Mouse (Mus musculus): ENCODE measurements around the gene Cct4. TPM values are rescaled to one million over a fixed set of nuclear protein-coding genes. Genes with fewer than 3 reads are reported as not detected.

Gene Cct4
- polyA plus RNA-seq, 1 experiment = 144 TPM

DNA sequence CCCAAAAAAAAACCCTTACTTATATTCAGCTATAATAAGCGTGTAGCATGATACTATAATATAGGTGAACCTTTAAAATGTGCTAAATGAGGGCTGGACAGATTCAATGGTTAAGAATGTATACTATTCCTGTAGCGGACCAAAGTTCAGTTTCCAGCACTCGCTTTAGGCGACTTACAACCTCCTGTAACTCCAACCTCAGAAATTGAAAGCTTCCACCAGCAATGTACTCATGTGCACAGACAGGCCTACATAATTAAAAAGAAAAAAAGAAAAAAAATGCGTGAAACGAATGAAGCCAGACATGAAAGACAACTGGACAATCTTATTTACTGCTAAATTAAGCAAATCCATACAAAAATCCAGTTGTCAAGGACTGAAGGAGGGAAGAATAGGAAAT, 7.5 kb upstream of the Cct4 start:
- H3K36me3 ChIP-seq (ENCODE audit: control insufficient read depth, insufficient read depth) = peaks cover 13% of the 10 kb centered on the region
- no peaks in the 10 kb centered on the region for H3K27me3 ChIP-seq (ENCODE audit: control insufficient read depth, insufficient read depth, insufficient read length)
- H3K79me2 ChIP-seq (ENCODE audit: control insufficient read depth, insufficient read depth) = peaks cover 41% of the 10 kb centered on the region
- TF ChIP-seq MYOD1 (IDR thresholded peaks at IDR 0.05; ENCODE audit: control insufficient read depth, insufficient read length, low read depth) (no peak), MAX (IDR thresholded peaks at IDR 0.05) (no peak), FOSL1 (IDR thresholded peaks at IDR 0.05; ENCODE audit: insufficient read depth, low read length, poor library complexity, severe bottlenecking) (no peak), MYOG (IDR thresholded peaks at IDR 0.05; ENCODE audit: control insufficient read depth, extremely low read depth, insufficient read length) (no peak), USF1 (IDR thresholded peaks at IDR 0.05; ENCODE audit: low read depth) (no peak), CEBPB (IDR thresholded peaks at IDR 0.05; ENCODE audit: low read depth) (no peak), CTCF (IDR thresholded peaks at IDR 0.05; ENCODE audit: control insufficient read depth, insufficient read depth, insufficient read length) (no peak)
- H3K79me3 ChIP-seq (ENCODE audit: low read depth) = peaks cover 36% of the 10 kb centered on the region
- no peak overlapping the region for H3ac ChIP-seq (ENCODE audit: control insufficient read depth, insufficient read length, low read depth)
- H3K4me3 ChIP-seq (ENCODE audit: insufficient read depth, poor library complexity, severe bottlenecking) = no peak overlapping the region

DNA sequence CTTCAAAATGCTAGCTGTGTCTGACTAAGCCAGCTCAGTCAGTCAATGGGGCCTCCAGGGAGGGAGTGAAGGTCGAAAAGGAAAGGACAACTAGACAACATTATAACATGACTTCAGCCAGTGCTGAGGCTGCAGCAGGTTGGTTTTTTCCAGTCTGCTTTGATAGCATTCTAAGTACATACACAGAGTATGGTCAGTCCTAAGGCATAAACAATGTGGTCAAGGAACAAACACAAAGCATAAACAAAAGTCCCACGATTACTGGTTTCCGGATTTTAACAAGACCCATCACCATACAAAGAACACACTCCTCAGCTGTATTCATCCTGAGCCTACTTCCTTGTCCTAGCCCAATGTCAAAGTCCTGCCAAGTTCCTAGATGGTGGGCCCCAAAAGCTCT, 4.8 kb upstream of the Cct4 start:
- H3ac ChIP-seq (ENCODE audit: control insufficient read depth, insufficient read length, low read depth) = no peak overlapping the region
- H3K36me3 ChIP-seq (ENCODE audit: control insufficient read depth, insufficient read depth) = no peaks in the 10 kb centered on the region
- no peak for TF ChIP-seq MYOG (IDR thresholded peaks at IDR 0.05; ENCODE audit: control insufficient read depth, extremely low read depth, insufficient read length)
- TF ChIP-seq CTCF (IDR thresholded peaks at IDR 0.05; ENCODE audit: control insufficient read depth, insufficient read depth, insufficient read length) = no peak
- no peak for TF ChIP-seq FOSL1 (IDR thresholded peaks at IDR 0.05; ENCODE audit: insufficient read depth, low read length, poor library complexity, severe bottlenecking)
- peaks cover 11% of the 10 kb centered on the region for H3K79me3 ChIP-seq (ENCODE audit: low read depth)
- H3K4me3 ChIP-seq (ENCODE audit: insufficient read depth, poor library complexity, severe bottlenecking) = no peak overlapping the region
- H3K79me2 ChIP-seq (ENCODE audit: control insufficient read depth, insufficient read depth) = peaks cover 16% of the 10 kb centered on the region
- no peaks in the 10 kb centered on the region for H3K27me3 ChIP-seq (ENCODE audit: control insufficient read depth, insufficient read depth, insufficient read length)

DNA sequence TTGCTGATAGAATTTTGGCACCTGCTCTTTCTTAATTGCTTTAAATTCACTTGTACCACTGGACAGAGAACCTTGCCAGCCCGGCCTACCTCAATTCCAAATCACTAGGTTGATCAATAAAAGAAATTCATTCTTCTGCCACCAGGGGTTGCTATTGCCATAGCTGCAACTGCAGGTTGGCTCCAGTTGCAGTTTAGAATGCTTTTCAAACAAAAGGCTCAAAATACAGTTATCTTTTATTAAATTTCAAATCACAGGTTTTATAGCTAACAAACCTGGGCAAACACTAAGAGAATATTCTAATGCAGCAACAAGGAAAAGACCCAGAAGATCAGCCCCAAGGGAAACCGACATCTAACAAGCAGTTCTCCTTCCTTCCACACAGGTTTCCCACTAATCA, 3.0 kb upstream of the Cct4 start:
- Histone ChIP-seq H3K79me3 (ENCODE audit: low read depth) (peaks cover 19% of the 10 kb centered on the region), H3ac (ENCODE audit: control insufficient read depth, insufficient read length, low read depth) (no peak overlapping the region), H3K36me3 (ENCODE audit: control insufficient read depth, insufficient read depth) (peaks cover 9% of the 10 kb centered on the region), H3K79me2 (ENCODE audit: control insufficient read depth, insufficient read depth) (peaks cover 20% of the 10 kb centered on the region), H3K4me3 (ENCODE audit: insufficient read depth, poor library complexity, severe bottlenecking) (no peak overlapping the region), H3K27me3 (ENCODE audit: control insufficient read depth, insufficient read depth, insufficient read length) (no peaks in the 10 kb centered on the region)
- TF ChIP-seq FOSL1 (IDR thresholded peaks at IDR 0.05; ENCODE audit: insufficient read depth, low read length, poor library complexity, severe bottlenecking) (no peak), CTCF (IDR thresholded peaks at IDR 0.05; ENCODE audit: control insufficient read depth, insufficient read depth, insufficient read length) (no peak), MYOG (IDR thresholded peaks at IDR 0.05; ENCODE audit: control insufficient read depth, extremely low read depth, insufficient read length) (no peak), MYOD1 (IDR thresholded peaks at IDR 0.05; ENCODE audit: control insufficient read depth, insufficient read length, low read depth) (no peak), CEBPB (IDR thresholded peaks at IDR 0.05; ENCODE audit: low read depth) (no peak), USF1 (IDR thresholded peaks at IDR 0.05; ENCODE audit: low read depth) (no peak), MAX (IDR thresholded peaks at IDR 0.05) (no peak)

DNA sequence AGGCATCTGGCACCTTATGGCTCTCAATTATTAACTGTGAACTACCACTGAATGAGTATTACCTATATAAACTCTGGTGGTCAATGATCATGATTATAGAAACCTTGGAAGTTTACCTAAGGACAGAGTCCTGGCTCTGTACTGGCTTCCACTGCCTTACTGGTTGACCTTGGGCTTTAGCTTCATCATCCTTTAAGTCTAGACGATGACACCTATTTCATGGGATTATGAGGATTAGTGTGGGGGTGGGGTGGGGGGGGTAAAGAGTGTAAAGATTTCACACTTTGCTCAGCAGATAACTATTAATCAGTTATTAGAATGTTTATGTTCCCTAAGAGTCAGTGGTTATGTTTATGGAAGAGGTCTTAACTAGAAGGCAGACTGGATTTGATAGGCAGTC, 533 bp upstream of the Cct4 start:
- no peak for TF ChIP-seq MAX (IDR thresholded peaks at IDR 0.05)
- no peak for TF ChIP-seq FOSL1 (IDR thresholded peaks at IDR 0.05; ENCODE audit: insufficient read depth, low read length, poor library complexity, severe bottlenecking)
- TF ChIP-seq CTCF (IDR thresholded peaks at IDR 0.05; ENCODE audit: control insufficient read depth, insufficient read depth, insufficient read length) = no peak
- TF ChIP-seq MYOD1 (IDR thresholded peaks at IDR 0.05; ENCODE audit: control insufficient read depth, insufficient read length, low read depth) = no peak
- no peak for TF ChIP-seq USF1 (IDR thresholded peaks at IDR 0.05; ENCODE audit: low read depth)
- no peak for TF ChIP-seq CEBPB (IDR thresholded peaks at IDR 0.05; ENCODE audit: low read depth)
- no peak for TF ChIP-seq MYOG (IDR thresholded peaks at IDR 0.05; ENCODE audit: control insufficient read depth, extremely low read depth, insufficient read length)
- Histone ChIP-seq H3K27me3 (ENCODE audit: control insufficient read depth, insufficient read depth, insufficient read length) (no peaks in the 10 kb centered on the region), H3K79me2 (ENCODE audit: control insufficient read depth, insufficient read depth) (peaks cover 44% of the 10 kb centered on the region), H3K79me3 (ENCODE audit: low read depth) (peaks cover 41% of the 10 kb centered on the region), H3K4me3 (ENCODE audit: insufficient read depth, poor library complexity, severe bottlenecking) (peak overlapping the region; percentile 88), H3ac (ENCODE audit: control insufficient read depth, insufficient read length, low read depth) (no peak overlapping the region), H3K36me3 (ENCODE audit: control insufficient read depth, insufficient read depth) (peaks cover 34% of the 10 kb centered on the region)

DNA sequence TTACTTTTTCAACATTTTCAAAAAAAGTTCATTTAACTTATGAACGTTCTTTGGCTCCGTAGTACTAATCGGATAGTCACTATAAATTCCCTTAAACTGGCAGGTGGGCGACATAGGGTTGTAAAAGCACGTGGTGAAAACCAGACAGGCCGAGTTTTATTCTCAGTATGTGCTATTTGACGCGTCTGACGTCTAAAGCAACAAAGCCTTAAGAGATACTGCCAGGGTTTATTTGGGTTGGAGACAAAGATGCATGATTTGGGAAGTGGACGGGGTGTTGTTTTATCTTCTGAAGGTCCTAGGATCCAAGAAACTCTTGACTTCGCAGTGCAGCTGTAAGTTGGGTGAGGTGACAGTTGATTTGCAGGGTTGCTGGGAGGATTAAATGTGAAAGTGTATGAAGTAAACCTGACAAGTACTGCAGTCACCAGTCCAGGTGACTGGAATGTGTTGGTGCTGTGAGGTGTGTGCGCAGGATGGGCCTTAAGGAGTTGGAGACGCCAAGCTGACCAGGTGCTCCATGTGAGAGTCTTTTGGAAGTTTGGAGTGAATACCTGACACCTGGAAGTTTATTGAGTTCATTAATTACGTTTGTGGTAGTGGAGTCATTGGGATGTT, 1.0 kb downstream of the Cct4 start:
- H3K79me3 ChIP-seq (ENCODE audit: low read depth) = peaks cover 52% of the 10 kb centered on the region
- H3K79me2 ChIP-seq (ENCODE audit: control insufficient read depth, insufficient read depth) = peaks cover 60% of the 10 kb centered on the region
- peak overlapping the region; percentile 61 for H3ac ChIP-seq (ENCODE audit: control insufficient read depth, insufficient read length, low read depth)
- no peaks in the 10 kb centered on the region for H3K27me3 ChIP-seq (ENCODE audit: control insufficient read depth, insufficient read depth, insufficient read length)
- TF ChIP-seq MAX (IDR thresholded peaks at IDR 0.05) = no peak
- peaks cover 49% of the 10 kb centered on the region for H3K36me3 ChIP-seq (ENCODE audit: control insufficient read depth, insufficient read depth)
- H3K4me3 ChIP-seq (ENCODE audit: insufficient read depth, poor library complexity, severe bottlenecking) = peak overlapping the region; percentile 88

DNA sequence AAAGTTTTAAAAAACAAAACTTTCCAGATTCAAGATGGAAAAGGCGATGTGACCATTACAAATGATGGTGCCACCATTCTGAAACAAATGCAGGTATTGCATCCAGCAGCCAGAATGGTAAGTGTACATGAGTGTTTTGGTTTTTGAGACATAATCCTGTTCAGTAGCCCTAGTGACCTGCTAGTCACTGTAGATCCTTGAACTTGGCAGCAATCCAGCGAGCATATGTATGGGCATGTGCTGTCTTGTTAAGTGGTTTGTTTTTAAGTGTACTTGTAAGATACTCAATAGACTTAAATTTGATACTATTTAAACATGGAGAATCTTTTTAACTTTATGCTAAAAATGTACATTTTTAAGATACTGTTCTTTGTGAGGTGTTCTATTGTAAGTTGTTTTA, 4.0 kb downstream of the Cct4 start:
- Histone ChIP-seq H3ac (ENCODE audit: control insufficient read depth, insufficient read length, low read depth) (no peak overlapping the region), H3K36me3 (ENCODE audit: control insufficient read depth, insufficient read depth) (peaks cover 78% of the 10 kb centered on the region), H3K4me3 (ENCODE audit: insufficient read depth, poor library complexity, severe bottlenecking) (no peak overlapping the region), H3K79me2 (ENCODE audit: control insufficient read depth, insufficient read depth) (peaks cover 83% of the 10 kb centered on the region), H3K79me3 (ENCODE audit: low read depth) (peaks cover 58% of the 10 kb centered on the region), H3K27me3 (ENCODE audit: control insufficient read depth, insufficient read depth, insufficient read length) (no peaks in the 10 kb centered on the region)
- TF ChIP-seq FOSL1 (IDR thresholded peaks at IDR 0.05; ENCODE audit: insufficient read depth, low read length, poor library complexity, severe bottlenecking) = no peak
- TF ChIP-seq CEBPB (IDR thresholded peaks at IDR 0.05; ENCODE audit: low read depth) = no peak

Measured in C2C12 (cell line).